Mouse (Mus musculus): ENCODE measurements at regions not wholly inside any gene's neighbourhood (a gene's known extent, or its start where the extent isn't known, plus 50 kb on each side); places are given as distances from the start of the nearest gene placed in this dataset.

- no peaks in the 10 kb centered on the region for H3K36me3 ChIP-seq (ENCODE audit: control insufficient read depth, insufficient read depth, low read length)
- H3K27ac ChIP-seq (ENCODE audit: control insufficient read depth, insufficient read depth, low read depth, low read length): no peak overlapping the region
- no peaks in the 10 kb centered on the region for H3K27me3 ChIP-seq (ENCODE audit: control insufficient read depth, insufficient read depth, low read length)
- TF ChIP-seq CTCF (IDR thresholded peaks at IDR 0.05; ENCODE audit: control insufficient read depth, insufficient read depth, insufficient replicate concordance, low read depth, low read length) (no peak), POLR2A (IDR thresholded peaks at IDR 0.05; ENCODE audit: control insufficient read depth, low read depth, low read length) (no peak)
- no peak overlapping the region for H3K4me3 ChIP-seq (ENCODE audit: control insufficient read depth, low read depth, low read length)
- no peaks in the 10 kb centered on the region; the same call in 1 of the 2 replicates for H3K4me1 ChIP-seq (ENCODE audit: control insufficient read depth, insufficient read depth, low read length)
Measured at GRCm38 (mm10) chr10:117496064-117497011, 116.5 kb upstream of the Cpsf6 start.

GRCm38 (mm10) chr10:117494171-117494701, 114.4 kb upstream of the Cpsf6 start:
- H3K4me3 ChIP-seq (ENCODE audit: control insufficient read depth, low read depth, low read length): peak overlapping the region; percentile 43

DNA sequence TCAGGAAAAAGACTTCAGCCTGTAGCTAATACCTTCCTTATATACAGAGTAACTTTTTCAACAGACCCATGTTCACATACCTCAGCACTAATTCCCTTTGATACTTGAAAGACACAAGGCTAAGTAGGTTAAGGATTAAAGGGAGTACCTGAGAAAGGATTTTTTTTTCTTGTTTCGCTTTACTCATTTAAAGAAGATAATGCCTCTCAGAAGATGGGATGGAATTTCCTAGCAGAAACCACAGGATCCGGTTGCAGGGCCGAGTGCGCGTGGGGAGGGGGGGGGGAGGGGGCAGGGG, 114.0 kb upstream of the Cpsf6 start:
- no peaks in the 10 kb centered on the region for H3K27me3 ChIP-seq (ENCODE audit: control insufficient read depth, insufficient read depth, low read length)

More at GRCm38 (mm10) chr10:117494171-117494701, 114.4 kb upstream of the Cpsf6 start:
- Histone ChIP-seq H3K36me3 (ENCODE audit: control insufficient read depth, insufficient read depth, low read length) (no peaks in the 10 kb centered on the region), H3K27me3 (ENCODE audit: control insufficient read depth, insufficient read depth, low read length) (no peaks in the 10 kb centered on the region), H3K4me1 (ENCODE audit: control insufficient read depth, insufficient read depth, low read length) (no peaks in the 10 kb centered on the region; the same call in 1 of the 2 replicates), H3K27ac (ENCODE audit: control insufficient read depth, insufficient read depth, low read depth, low read length) (no peak overlapping the region)
- TF ChIP-seq POLR2A (IDR thresholded peaks at IDR 0.05; ENCODE audit: control insufficient read depth, low read depth, low read length) (no peak), CTCF (IDR thresholded peaks at IDR 0.05; ENCODE audit: control insufficient read depth, insufficient read depth, insufficient replicate concordance, low read depth, low read length) (no peak)

DNA sequence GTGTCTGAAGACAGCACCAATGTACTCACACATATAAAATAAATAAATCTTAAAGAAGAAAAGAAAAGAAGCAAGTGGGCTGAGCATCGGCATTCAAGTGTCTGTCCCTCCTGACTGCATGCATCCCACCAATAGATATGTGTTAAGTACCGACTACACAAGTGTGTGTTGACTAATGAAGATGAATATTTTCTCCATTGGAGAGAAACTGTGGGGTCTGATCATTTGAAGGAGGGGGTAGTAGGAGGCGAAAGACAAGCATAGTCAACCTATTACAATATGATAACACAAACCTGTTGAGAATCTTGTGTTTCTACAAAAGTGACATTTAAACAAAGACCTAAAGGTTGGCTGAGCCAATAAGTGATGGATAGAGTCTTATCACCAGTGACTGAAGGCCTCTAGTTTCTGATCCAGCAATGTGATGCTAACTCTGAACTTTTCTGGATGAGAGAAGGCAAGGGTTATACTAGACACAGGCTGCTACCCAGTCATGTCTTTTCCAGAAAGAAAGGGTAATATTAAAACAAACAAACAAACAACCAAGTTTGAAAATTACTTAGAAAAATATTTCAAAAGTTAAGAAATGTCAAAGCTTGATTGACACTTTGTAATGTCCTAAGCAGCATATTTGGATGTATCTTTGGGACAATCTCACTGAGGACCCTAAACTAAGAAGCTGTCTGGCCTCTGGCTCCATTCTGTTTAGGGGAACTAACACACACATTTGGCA, 113.4 kb upstream of the Cpsf6 start:
- TF ChIP-seq CTCF (IDR thresholded peaks at IDR 0.05; ENCODE audit: control insufficient read depth, insufficient read depth, insufficient replicate concordance, low read depth, low read length) (no peak), POLR2A (IDR thresholded peaks at IDR 0.05; ENCODE audit: control insufficient read depth, low read depth, low read length) (no peak)
- Histone ChIP-seq H3K27ac (ENCODE audit: control insufficient read depth, insufficient read depth, low read depth, low read length) (no peak overlapping the region), H3K27me3 (ENCODE audit: control insufficient read depth, insufficient read depth, low read length) (no peaks in the 10 kb centered on the region), H3K4me3 (ENCODE audit: control insufficient read depth, low read depth, low read length) (no peak overlapping the region), H3K36me3 (ENCODE audit: control insufficient read depth, insufficient read depth, low read length) (no peaks in the 10 kb centered on the region), H3K4me1 (ENCODE audit: control insufficient read depth, insufficient read depth, low read length) (no peaks in the 10 kb centered on the region; the same call in 1 of the 2 replicates)

More for the DNA sequence above, 114.0 kb upstream of the Cpsf6 start:
- Histone ChIP-seq H3K4me3 (ENCODE audit: control insufficient read depth, low read depth, low read length) (no peak overlapping the region), H3K27ac (ENCODE audit: control insufficient read depth, insufficient read depth, low read depth, low read length) (no peak overlapping the region), H3K36me3 (ENCODE audit: control insufficient read depth, insufficient read depth, low read length) (no peaks in the 10 kb centered on the region), H3K4me1 (ENCODE audit: control insufficient read depth, insufficient read depth, low read length) (no peaks in the 10 kb centered on the region; the same call in 1 of the 2 replicates)
- TF ChIP-seq POLR2A (IDR thresholded peaks at IDR 0.05; ENCODE audit: control insufficient read depth, low read depth, low read length) (no peak), CTCF (IDR thresholded peaks at IDR 0.05; ENCODE audit: control insufficient read depth, insufficient read depth, insufficient replicate concordance, low read depth, low read length) (no peak)

- TF ChIP-seq POLR2A (IDR thresholded peaks at IDR 0.05; ENCODE audit: control insufficient read depth, low read depth, low read length): no peak
- no peak for TF ChIP-seq CTCF (IDR thresholded peaks at IDR 0.05; ENCODE audit: control insufficient read depth, insufficient read depth, insufficient replicate concordance, low read depth, low read length)
- no peaks in the 10 kb centered on the region for H3K27me3 ChIP-seq (ENCODE audit: control insufficient read depth, insufficient read depth, low read length)
- H3K36me3 ChIP-seq (ENCODE audit: control insufficient read depth, insufficient read depth, low read length): no peaks in the 10 kb centered on the region
- no peaks in the 10 kb centered on the region; the same call in 1 of the 2 replicates for H3K4me1 ChIP-seq (ENCODE audit: control insufficient read depth, insufficient read depth, low read length)
- no peak overlapping the region for H3K27ac ChIP-seq (ENCODE audit: control insufficient read depth, insufficient read depth, low read depth, low read length)
- H3K4me3 ChIP-seq (ENCODE audit: control insufficient read depth, low read depth, low read length): no peak overlapping the region
Measured at GRCm38 (mm10) chr10:117492391-117492990, 112.7 kb upstream of the Cpsf6 start.

DNA sequence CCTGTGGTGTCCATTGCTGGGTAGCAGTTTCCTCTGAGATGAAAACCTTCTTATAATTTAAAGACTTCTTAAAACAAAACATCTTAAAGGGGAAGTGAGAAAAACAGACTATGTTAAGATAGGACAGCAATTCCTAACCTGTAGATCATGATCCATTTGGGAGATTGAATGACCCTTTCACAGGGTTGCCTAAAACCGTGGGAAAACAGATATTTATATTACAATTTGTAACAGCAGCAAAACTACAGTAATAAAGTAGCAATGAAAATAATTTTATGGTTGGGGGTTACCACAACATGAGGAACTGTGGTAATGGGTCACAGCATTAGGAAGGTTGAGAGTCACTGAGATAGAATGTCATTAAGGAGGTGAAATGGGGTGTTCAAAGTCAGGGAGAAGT, 111.9 kb upstream of the Cpsf6 start:
- no peak overlapping the region for H3K4me3 ChIP-seq (ENCODE audit: control insufficient read depth, low read depth, low read length)
- no peaks in the 10 kb centered on the region for H3K27me3 ChIP-seq (ENCODE audit: control insufficient read depth, insufficient read depth, low read length)
- no peaks in the 10 kb centered on the region; the same call in 1 of the 2 replicates for H3K4me1 ChIP-seq (ENCODE audit: control insufficient read depth, insufficient read depth, low read length)
- H3K27ac ChIP-seq (ENCODE audit: control insufficient read depth, insufficient read depth, low read depth, low read length): no peak overlapping the region
- no peaks in the 10 kb centered on the region for H3K36me3 ChIP-seq (ENCODE audit: control insufficient read depth, insufficient read depth, low read length)
- no peak for TF ChIP-seq POLR2A (IDR thresholded peaks at IDR 0.05; ENCODE audit: control insufficient read depth, low read depth, low read length)
- no peak for TF ChIP-seq CTCF (IDR thresholded peaks at IDR 0.05; ENCODE audit: control insufficient read depth, insufficient read depth, insufficient replicate concordance, low read depth, low read length)

Measured in testis, adult 2 months (tissue).